Mouse (Mus musculus) heart, postnatal 0 days (tissue): ENCODE measurements around the gene Tmem104.

Experiments used
- CTCF ChIP-seq: IDR thresholded peaks from 2 replicates; pipeline ENCODE4 v1.5.1; 2016; ENCODE audit warnings: antibody characterized with exemption, control low read depth, low read depth
- EP300 ChIP-seq: IDR thresholded peaks from 2 replicates; pipeline ENCODE4 v1.6.1; 2016; ENCODE audit warnings: antibody characterized with exemption, low read depth

GRCm38 (mm10) chr11:115208126-115208525 is 20.8 kb downstream of the Tmem104 start:
- TF ChIP-seq CTCF (no peak), EP300 (no peak)
